Mouse (Mus musculus) midbrain, postnatal 0 days (tissue): Measurements from ENCODE around the gene Sh3bp5. TPM values are rescaled to one million over a fixed set of nuclear protein-coding genes. Genes with fewer than 3 reads are reported as not detected.

Experiments
- ATAC-seq: fragments of 200-750 bp; cut with Nextera tagmentation; 2 replicates; pipeline ENCODE4 v1.8.0; 2017; ENCODE audit warnings: moderate number of reproducible peaks, mild to moderate bottlenecking, moderate TSS enrichment, moderate library complexity; ENCODE audit not compliant: low FRiP score
- DNase-seq: peaks from one replicate; pipeline ENCODE4 v3.0.0-alpha.2; 2015; ENCODE audit warnings: low spot score
- H3K27ac ChIP-seq: fragments of 300-500 bp; sonication (generic); 2 replicates; pipeline ENCODE4 v1.5.1; 2014; ENCODE audit warnings: low read depth, mild to moderate bottlenecking, low read length, mixed read lengths
- H3K27me3 ChIP-seq: fragments of 300-500 bp; sonication (generic); 2 replicates; pipeline ENCODE4 v1.6.1; 2014; ENCODE audit warnings: low read length, control low read depth, mixed read lengths; ENCODE audit not compliant: insufficient read depth
- H3K36me3 ChIP-seq: fragments of 300-500 bp; sonication (generic); 2 replicates; pipeline ENCODE4 v1.6.1; 2014; ENCODE audit warnings: low read length, control low read depth, mixed read lengths; ENCODE audit not compliant: insufficient read depth
- H3K4me1 ChIP-seq: fragments of 300-500 bp; sonication (generic); 2 replicates; pipeline ENCODE4 v1.6.1; 2014; ENCODE audit warnings: mild to moderate bottlenecking, control low read depth, antibody characterized with exemption, low read length, mixed read lengths; ENCODE audit not compliant: insufficient read depth
- H3K4me2 ChIP-seq: fragments of 300-500 bp; sonication (generic); 2 replicates; pipeline ENCODE4 v1.6.1; 2014; ENCODE audit warnings: low read depth, mild to moderate bottlenecking, low read length, mixed read lengths; ENCODE audit not compliant: poor library complexity, severe bottlenecking
- H3K4me3 ChIP-seq: fragments of 300-500 bp; sonication (generic); 2 replicates; pipeline ENCODE4 v1.5.1; 2014; ENCODE audit warnings: low read depth, mild to moderate bottlenecking, low read length, moderate library complexity
- H3K9ac ChIP-seq: fragments of 300-500 bp; sonication (generic); replicated peaks from 2 replicates; pipeline ENCODE4 v1.6.1; 2014; ENCODE audit warnings: mild to moderate bottlenecking, low read length, moderate library complexity, mixed read lengths; ENCODE audit not compliant: poor library complexity, severe bottlenecking
- H3K9me3 ChIP-seq: fragments of 300-500 bp; sonication (generic); 2 replicates; pipeline ENCODE4 v1.6.1; 2016; ENCODE audit warnings: low read length, control low read depth
- CTCF ChIP-seq: IDR thresholded peaks from 2 replicates; pipeline ENCODE4 v1.5.1; 2016; ENCODE audit warnings: antibody characterized with exemption, mild to moderate bottlenecking
- WGBS: fragments of 180-500 bp; shearing (Covaris S2); extraction: QIAGEN DNeasy Blood & Tissue Kit; methylation state at CpG from one replicate; pipeline ENCODE4 v1.1.7; 2014; 5-methylcytosine and 5-hydroxymethylcytosine counted together
- polyA plus RNA-seq: library from polyadenylated mRNA; unstranded; fragments of >200 nt; fragmentation: Nextera tagmentation; extraction: Ambion mirVana; gene quantifications from 2 replicates; pipeline ENCODE4 v1.2.1, GENCODE M21; 2015
- total RNA-seq: library from RNA; depleted of rRNA; stranded (reverse); fragments of >200 nt; gene quantifications from 2 replicates; pipeline ENCODE4 v1.2.3, GENCODE M21; 2014

Gene Sh3bp5
- total and polyA plus RNA-seq, 2 experiments from 2014 or later: 61.7 to 165 TPM

- Histone ChIP-seq H3K9me3 (no peaks in the 10 kb centered on the region), H3K9ac (no peak overlapping the region), H3K27ac (no peak overlapping the region), H3K4me3 (no peak overlapping the region), H3K36me3 (peaks cover 19% of the 10 kb centered on the region), H3K4me1 (peaks cover 2% of the 10 kb centered on the region), H3K4me2 (no peak overlapping the region), H3K27me3 (no peaks in the 10 kb centered on the region)
- TF ChIP-seq CTCF: no peak
- no peak for DNase-seq
- ATAC-seq: no peak
- 63% methylated on average over 7 of the region's 7 CpGs for WGBS
Observed at GRCm38 (mm10) chr14:31414967-31415376, 20.9 kb downstream of the Sh3bp5 start.

- 72% methylated on average over 10 of the region's 10 CpGs for WGBS
- Histone ChIP-seq H3K4me1 (peaks cover 2% of the 10 kb centered on the region), H3K9ac (no peak overlapping the region), H3K27me3 (no peaks in the 10 kb centered on the region), H3K27ac (peak overlapping the region; percentile 6; the same call in 1 of the 2 replicates), H3K4me2 (no peak overlapping the region), H3K4me3 (no peak overlapping the region), H3K9me3 (no peaks in the 10 kb centered on the region), H3K36me3 (peaks cover 21% of the 10 kb centered on the region)
- TF ChIP-seq CTCF: no peak
- DNase-seq: no peak
- ATAC-seq: no peak
Observed at GRCm38 (mm10) chr14:31414235-31414966, 21.5 kb downstream of the Sh3bp5 start.

GRCm38 (mm10) chr14:31413475-31414086, 22.3 kb downstream of the Sh3bp5 start:
- 30% methylated on average over 6 of the region's 6 CpGs for WGBS
- H3K36me3 ChIP-seq: peaks cover 23% of the 10 kb centered on the region

GRCm38 (mm10) chr14:31412651-31413056, 23.2 kb downstream of the Sh3bp5 start:
- peaks cover 25% of the 10 kb centered on the region for H3K36me3 ChIP-seq
- 79% methylated on average over 10 of the region's 10 CpGs for WGBS
- ATAC-seq (no peak), DNase-seq (no peak)
- no peak overlapping the region for H3K9ac ChIP-seq
- TF ChIP-seq CTCF: no peak
- H3K9me3 ChIP-seq: no peaks in the 10 kb centered on the region
- no peaks in the 10 kb centered on the region for H3K27me3 ChIP-seq
- no peak overlapping the region for H3K4me3 ChIP-seq
- no peak overlapping the region for H3K4me2 ChIP-seq
- peaks cover 2% of the 10 kb centered on the region for H3K4me1 ChIP-seq
- no peak overlapping the region for H3K27ac ChIP-seq

More at GRCm38 (mm10) chr14:31413475-31414086, 22.3 kb downstream of the Sh3bp5 start:
- no peak overlapping the region for H3K27ac ChIP-seq
- DNase-seq (no peak), ATAC-seq (no peak)
- H3K9ac ChIP-seq: no peak overlapping the region
- H3K4me1 ChIP-seq: peaks cover 2% of the 10 kb centered on the region
- H3K4me3 ChIP-seq: no peak overlapping the region
- no peaks in the 10 kb centered on the region for H3K27me3 ChIP-seq
- no peak overlapping the region for H3K4me2 ChIP-seq
- no peaks in the 10 kb centered on the region for H3K9me3 ChIP-seq
- no peak for TF ChIP-seq CTCF

GRCm38 (mm10) chr14:31410737-31411136, 25.1 kb downstream of the Sh3bp5 start:
- DNase-seq: no peak
- no peak for ATAC-seq
- no peak overlapping the region for H3K9ac ChIP-seq
- H3K9me3 ChIP-seq: no peaks in the 10 kb centered on the region
- no peak overlapping the region for H3K4me3 ChIP-seq
- no peak overlapping the region for H3K27ac ChIP-seq
- 89% methylated on average over 4 of the region's 4 CpGs for WGBS
- no peak overlapping the region for H3K4me2 ChIP-seq
- H3K36me3 ChIP-seq: peaks cover 31% of the 10 kb centered on the region
- H3K27me3 ChIP-seq: no peaks in the 10 kb centered on the region
- no peak for TF ChIP-seq CTCF
- H3K4me1 ChIP-seq: peaks cover 2% of the 10 kb centered on the region

GRCm38 (mm10) chr14:31410123-31410724, 25.7 kb downstream of the Sh3bp5 start:
- Histone ChIP-seq H3K4me1 (peaks cover under 1% of the 10 kb centered on the region), H3K4me3 (no peak overlapping the region), H3K4me2 (no peak overlapping the region), H3K27ac (no peak overlapping the region), H3K27me3 (no peaks in the 10 kb centered on the region), H3K36me3 (peaks cover 36% of the 10 kb centered on the region), H3K9me3 (no peaks in the 10 kb centered on the region), H3K9ac (no peak overlapping the region)
- no peak for TF ChIP-seq CTCF
- ATAC-seq (no peak), DNase-seq (no peak)
- 87% methylated on average over 9 of the region's 9 CpGs for WGBS
